Mouse (Mus musculus): Measurements from ENCODE around the gene Gata1.

DNA sequence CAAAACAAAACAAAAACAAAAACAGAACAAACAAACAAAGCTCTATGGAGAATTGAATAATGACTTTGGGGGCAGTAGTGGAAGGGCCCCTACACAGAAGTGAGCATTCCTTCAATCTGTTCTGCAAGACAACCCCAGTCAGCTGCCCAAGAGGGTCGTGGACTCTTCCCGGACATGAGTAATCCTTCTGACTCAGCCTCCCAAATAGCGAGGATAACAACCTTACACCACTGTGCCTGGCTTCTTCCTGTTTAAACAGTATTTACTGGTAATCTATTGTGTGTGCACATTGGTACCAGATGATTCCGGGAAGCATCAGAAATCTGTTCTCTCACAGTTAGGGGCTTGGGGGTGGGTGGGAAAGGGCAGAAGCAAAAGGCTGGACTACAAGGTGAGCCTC is 48.9 kb upstream of the Gata1 start:
- TF ChIP-seq CTCF (IDR thresholded peaks at IDR 0.05; ENCODE audit: low read depth, low read length) (no peak), TAL1 (conservative IDR thresholded peaks at IDR 0.05; ENCODE audit: low read depth, low read length) (no peak), GATA2 (IDR thresholded peaks at IDR 0.05; ENCODE audit: borderline replicate concordance, low read depth, low read length) (no peak), GATA1 (IDR thresholded peaks at IDR 0.05; ENCODE audit: borderline replicate concordance, low read length) (no peak), POLR2AphosphoS5 (IDR thresholded peaks at IDR 0.05; ENCODE audit: insufficient replicate concordance, low read depth, low read length) (no peak)

Data from G1E (cell line).